Mouse (Mus musculus) forebrain, embryonic 10.5 days (tissue): ENCODE measurements around the gene Gdpd3. TPM values are rescaled to one million over a fixed set of nuclear protein-coding genes. Genes with fewer than 3 reads are reported as not detected.

Source experiments
- DNase-seq: peaks from one replicate; pipeline ENCODE4 v3.0.0-alpha.2; 2017; ENCODE audit warnings: low spot score; ENCODE audit errors: extremely low spot score
- H3K27ac ChIP-seq: fragments of 300-500 bp; sonication (generic); 2 replicates; pipeline ENCODE4 v1.5.1; 2016; ENCODE audit warnings: mild to moderate bottlenecking
- H3K27me3 ChIP-seq: fragments of 300-500 bp; sonication (generic); 2 replicates; pipeline ENCODE4 v1.6.1; 2016; ENCODE audit warnings: mild to moderate bottlenecking; ENCODE audit not compliant: poor library complexity, severe bottlenecking
- H3K36me3 ChIP-seq: fragments of 300-500 bp; sonication (generic); replicated peaks from 2 replicates; pipeline ENCODE4 v1.6.1; 2016; ENCODE audit warnings: mild to moderate bottlenecking, moderate library complexity
- H3K4me1 ChIP-seq: fragments of 300-500 bp; sonication (generic); 2 replicates; pipeline ENCODE4 v1.6.1; 2016
- H3K4me3 ChIP-seq: fragments of 300-500 bp; sonication (generic); 2 replicates; pipeline ENCODE4 v1.5.1; 2016; ENCODE audit warnings: mild to moderate bottlenecking, moderate library complexity
- H3K9me3 ChIP-seq: fragments of 300-500 bp; sonication (generic); 2 replicates; pipeline ENCODE4 v1.6.1; 2016; ENCODE audit warnings: mild to moderate bottlenecking, moderate library complexity
- WGBS: fragments of 180-500 bp; shearing (Covaris S2); methylation state at CpG from one replicate; pipeline ENCODE4 v1.1.7; 2016; 5-methylcytosine and 5-hydroxymethylcytosine counted together
- polyA plus RNA-seq: library from polyadenylated mRNA; unstranded; fragments of >200 nt; fragmentation: Nextera tagmentation; extraction: Ambion mirVana; gene quantifications from 2 replicates; pipeline ENCODE4 v1.2.1, GENCODE M21; 2016

The Gdpd3 gene
- polyA plus RNA-seq, 1 experiment from 2014 or later: 0.98 TPM

GRCm38 (mm10) chr7:126795387-126796317 is 29.5 kb downstream of the Gdpd3 start:
- H3K4me1 ChIP-seq: peaks cover 67% of the 10 kb centered on the region
- H3K36me3 ChIP-seq: peaks cover 51% of the 10 kb centered on the region
- H3K27me3 ChIP-seq: no peaks in the 10 kb centered on the region
- no peak for DNase-seq
- 81% methylated on average over 16 of the region's 16 CpGs for WGBS
- H3K4me3 ChIP-seq: peak overlapping the region; percentile 91
- H3K9me3 ChIP-seq: no peaks in the 10 kb centered on the region
- H3K27ac ChIP-seq: no peak overlapping the region

DNA sequence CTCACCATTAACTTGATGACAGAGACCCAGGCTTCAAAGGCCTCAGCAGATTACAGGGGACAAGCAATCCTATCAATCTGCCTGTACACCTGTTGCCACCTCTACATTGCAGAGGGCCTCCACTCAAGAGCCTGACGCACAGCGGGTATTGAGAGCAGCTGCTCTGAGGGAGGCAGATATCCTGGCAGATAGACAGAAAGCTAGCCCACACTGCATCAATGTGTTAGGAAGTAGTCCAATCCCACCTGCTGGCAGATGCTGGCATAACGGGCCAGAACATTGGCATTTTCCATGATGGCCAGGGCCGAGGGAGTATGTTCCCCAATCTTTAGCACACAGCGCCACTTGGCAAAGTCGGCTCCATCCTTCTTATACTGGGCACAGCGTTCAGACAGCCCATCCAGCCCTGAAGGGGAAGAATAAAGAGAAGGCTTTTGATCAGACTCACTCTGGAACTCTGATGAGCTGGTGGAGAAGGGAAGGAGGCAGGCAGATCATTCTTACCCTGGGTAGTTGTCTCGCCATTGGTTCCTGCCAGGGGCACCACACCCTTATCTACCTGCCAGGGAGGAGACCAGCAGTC is 30.3 kb downstream of the Gdpd3 start:
- H3K27ac ChIP-seq: no peak overlapping the region
- H3K4me1 ChIP-seq: peaks cover 65% of the 10 kb centered on the region
- peaks cover 54% of the 10 kb centered on the region for H3K36me3 ChIP-seq
- DNase-seq: no peak
- H3K4me3 ChIP-seq: peak overlapping the region; percentile 91
- H3K27me3 ChIP-seq: no peaks in the 10 kb centered on the region
- H3K9me3 ChIP-seq: no peaks in the 10 kb centered on the region
- 87% methylated on average over 8 of the region's 8 CpGs for WGBS

DNA sequence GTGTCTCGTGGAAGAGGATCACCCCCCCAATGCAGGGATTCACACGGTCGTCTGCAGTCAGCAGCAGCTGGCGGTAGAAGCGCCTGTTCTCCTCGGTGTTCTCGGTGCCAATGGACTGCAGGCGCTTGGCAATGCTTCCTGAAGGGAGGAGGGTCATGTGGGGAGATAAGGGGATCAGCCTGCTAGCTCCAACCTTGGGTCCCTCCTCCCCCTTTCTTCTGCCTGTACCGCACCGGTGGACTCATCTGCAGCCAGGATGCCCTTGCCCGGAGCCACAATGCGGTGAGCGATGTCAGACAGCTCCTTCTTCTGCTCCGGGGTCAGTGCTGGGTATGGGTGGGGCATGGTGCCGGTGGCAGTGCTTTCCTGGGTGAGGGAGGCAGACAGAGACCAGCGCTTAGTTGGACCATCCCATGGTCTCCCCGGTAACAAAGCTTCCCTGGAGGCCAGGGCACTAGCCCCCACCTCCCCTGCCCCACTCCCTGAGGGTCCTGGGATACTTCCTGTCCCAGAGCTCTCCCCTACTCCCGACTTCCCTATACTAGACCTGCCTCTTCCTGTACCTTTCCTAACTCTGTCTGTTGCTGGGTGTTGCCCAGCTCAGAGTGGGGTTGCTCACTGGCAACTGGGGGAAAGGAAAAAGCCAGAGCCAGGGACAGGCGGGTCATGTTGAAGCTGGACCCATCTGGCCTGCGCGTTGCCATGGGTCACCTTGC is 31.4 kb downstream of the Gdpd3 start, which contains the start of gene Fam57b:
Gene Fam57b (plus strand): TSS at position 258 of the 716 bp plus-strand sequence.
- no peaks in the 10 kb centered on the region for H3K27me3 ChIP-seq
- peaks cover 61% of the 10 kb centered on the region for H3K36me3 ChIP-seq
- no peak for DNase-seq
- H3K9me3 ChIP-seq: no peaks in the 10 kb centered on the region
- peak within 1 kb of the TSS; percentile 91 for H3K4me3 ChIP-seq
- WGBS: 45% methylated on average over 21 of the region's 21 CpGs
- peak within 1 kb of the TSS; percentile 98 for H3K27ac ChIP-seq
- peaks cover 65% of the 10 kb centered on the region for H3K4me1 ChIP-seq

GRCm38 (mm10) chr7:126798127-126799049 is 32.3 kb downstream of the Gdpd3 start:
- H3K36me3 ChIP-seq: peaks cover 69% of the 10 kb centered on the region
- peaks cover 57% of the 10 kb centered on the region for H3K4me1 ChIP-seq
- H3K4me3 ChIP-seq: peak overlapping the region; percentile 91
- H3K9me3 ChIP-seq: no peaks in the 10 kb centered on the region
- DNase-seq: no peak
- 1% methylated on average over 40 of the region's 40 CpGs for WGBS
- H3K27ac ChIP-seq: peak overlapping the region; percentile 98
- no peaks in the 10 kb centered on the region for H3K27me3 ChIP-seq

DNA sequence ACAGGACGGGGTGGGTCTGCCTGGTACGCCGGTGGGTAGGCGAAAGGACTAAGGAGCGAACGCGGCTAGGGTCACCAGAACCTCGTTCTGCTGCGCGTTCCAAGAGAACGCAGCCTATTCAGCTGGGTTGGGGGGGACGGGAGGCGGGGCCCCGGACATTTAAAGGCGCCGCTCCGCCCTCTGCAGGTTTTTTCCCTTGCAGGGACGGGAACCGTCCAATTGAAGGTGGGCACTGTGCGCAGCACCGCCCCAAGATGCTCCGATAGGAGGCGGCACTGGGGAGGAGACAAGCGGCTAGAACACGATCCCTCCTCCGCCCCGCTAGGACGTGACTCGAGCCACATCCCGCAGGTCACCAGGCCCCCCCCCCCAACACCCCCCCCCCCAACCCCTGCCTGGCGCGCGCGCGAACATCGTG is 32.9 kb downstream of the Gdpd3 start:
- no peaks in the 10 kb centered on the region for H3K9me3 ChIP-seq
- peak; percentile 97 for DNase-seq
- H3K4me3 ChIP-seq: peak overlapping the region; percentile 91
- H3K36me3 ChIP-seq: peaks cover 70% of the 10 kb centered on the region
- H3K27me3 ChIP-seq: no peaks in the 10 kb centered on the region
- under 1% methylated on average over 36 of the region's 36 CpGs for WGBS
- H3K4me1 ChIP-seq: peaks cover 52% of the 10 kb centered on the region
- H3K27ac ChIP-seq: peak overlapping the region; percentile 98

- peak overlapping the region; percentile 98 for H3K27ac ChIP-seq
- peaks cover 70% of the 10 kb centered on the region for H3K36me3 ChIP-seq
- no peaks in the 10 kb centered on the region for H3K27me3 ChIP-seq
- no peaks in the 10 kb centered on the region for H3K9me3 ChIP-seq
- H3K4me1 ChIP-seq: peaks cover 52% of the 10 kb centered on the region
- under 1% methylated on average over 38 of the region's 38 CpGs for WGBS
- no peak for DNase-seq
- H3K4me3 ChIP-seq: peak overlapping the region; percentile 91
Measured at GRCm38 (mm10) chr7:126799468-126800268, 33.5 kb downstream of the Gdpd3 start.

- peak overlapping the region; percentile 91 for H3K4me3 ChIP-seq
- no peak for DNase-seq
- peaks cover 70% of the 10 kb centered on the region for H3K36me3 ChIP-seq
- H3K9me3 ChIP-seq: no peaks in the 10 kb centered on the region
- 45% methylated on average over 5 of the region's 5 CpGs for WGBS
- peak overlapping the region; percentile 98 for H3K27ac ChIP-seq
- H3K4me1 ChIP-seq: peaks cover 48% of the 10 kb centered on the region
- no peaks in the 10 kb centered on the region for H3K27me3 ChIP-seq
Measured at GRCm38 (mm10) chr7:126800269-126801056, 34.3 kb downstream of the Gdpd3 start.

- DNase-seq: no peak
- Histone ChIP-seq H3K4me3 (peak overlapping the region; percentile 13; the same call in 1 of the 2 replicates), H3K9me3 (no peaks in the 10 kb centered on the region), H3K4me1 (peaks cover 42% of the 10 kb centered on the region), H3K27ac (peak overlapping the region; percentile 98), H3K27me3 (no peaks in the 10 kb centered on the region), H3K36me3 (peaks cover 70% of the 10 kb centered on the region)
- WGBS: 96% methylated on average over 16 of the region's 16 CpGs
Measured at GRCm38 (mm10) chr7:126801057-126801422, 34.9 kb downstream of the Gdpd3 start.

- Histone ChIP-seq H3K36me3 (peaks cover 70% of the 10 kb centered on the region), H3K27ac (no peak overlapping the region)
- DNase-seq: no peak
Measured at GRCm38 (mm10) chr7:126802134-126802889, 36.2 kb downstream of the Gdpd3 start.

DNA sequence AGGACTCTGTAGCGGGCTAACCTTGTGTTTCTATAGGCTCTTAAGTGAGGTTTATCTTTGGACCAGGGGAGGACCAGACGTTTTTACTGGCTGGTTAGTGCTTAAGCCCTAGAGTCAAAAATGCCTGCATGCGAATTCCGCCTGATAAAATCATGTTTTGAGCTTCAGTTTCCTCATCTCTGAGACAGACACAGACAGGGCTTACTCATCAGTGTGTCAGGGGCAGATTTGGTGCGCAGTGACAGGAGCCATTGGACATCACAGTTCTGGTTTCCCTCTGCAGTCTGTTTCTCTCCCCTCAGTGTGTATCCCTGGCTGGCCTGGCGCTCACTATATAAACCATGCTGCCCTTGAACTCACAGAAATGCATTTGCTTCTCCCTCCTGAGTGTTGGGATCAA is 37.0 kb downstream of the Gdpd3 start:
- WGBS: 86% methylated on average over 6 of the region's 6 CpGs
- no peak overlapping the region for H3K4me3 ChIP-seq
- no peaks in the 10 kb centered on the region for H3K27me3 ChIP-seq
- DNase-seq: no peak
- no peak overlapping the region for H3K27ac ChIP-seq
- H3K9me3 ChIP-seq: no peaks in the 10 kb centered on the region
- H3K36me3 ChIP-seq: peaks cover 70% of the 10 kb centered on the region
- peaks cover 35% of the 10 kb centered on the region for H3K4me1 ChIP-seq

More at GRCm38 (mm10) chr7:126802134-126802889, 36.2 kb downstream of the Gdpd3 start:
- Histone ChIP-seq H3K27me3 (no peaks in the 10 kb centered on the region), H3K9me3 (no peaks in the 10 kb centered on the region), H3K4me3 (no peak overlapping the region), H3K4me1 (peaks cover 35% of the 10 kb centered on the region)
- WGBS: 88% methylated on average over 11 of the region's 11 CpGs
